Mouse (Mus musculus): Measurements from ENCODE around the gene Dtl. TPM values are rescaled to one million over a fixed set of nuclear protein-coding genes. Genes with fewer than 3 reads are reported as not detected.

Gene Dtl
- total and polyA plus RNA-seq, 3 experiments = 19.7 to 139 (median 65.2) TPM

GRCm38 (mm10) chr1:191499666-191500065 lies 75.7 kb downstream of the Dtl start:
- Histone ChIP-seq H3K4me1 (ENCODE audit: insufficient read depth, low read depth, low read length) (no peaks in the 10 kb centered on the region), H3K36me3 (replicated peaks) (no peaks in the 10 kb centered on the region), H3K9me3 (replicated peaks) (no peaks in the 10 kb centered on the region), H3K27me3 (ENCODE audit: insufficient read depth, low read length) (peaks cover 16% of the 10 kb centered on the region), H3K4me3 (ENCODE audit: low read depth, low read length) (no peak overlapping the region)
- ATAC-seq (ENCODE audit: extremely low read depth, insufficient number of reproducible peaks, low FRiP score, poor library complexity, severe bottlenecking) (no peak), DNase-seq (ENCODE audit: low spot score) (no peak)
- TF ChIP-seq GATA1 (IDR thresholded peaks at IDR 0.05; ENCODE audit: borderline replicate concordance, low read length) (no peak), POLR2AphosphoS5 (IDR thresholded peaks at IDR 0.05; ENCODE audit: insufficient replicate concordance, low read depth, low read length) (no peak), GATA2 (IDR thresholded peaks at IDR 0.05; ENCODE audit: borderline replicate concordance, low read depth, low read length) (no peak), CTCF (IDR thresholded peaks at IDR 0.05; ENCODE audit: low read depth, low read length) (no peak), TAL1 (conservative IDR thresholded peaks at IDR 0.05; ENCODE audit: low read depth, low read length) (no peak)

DNA sequence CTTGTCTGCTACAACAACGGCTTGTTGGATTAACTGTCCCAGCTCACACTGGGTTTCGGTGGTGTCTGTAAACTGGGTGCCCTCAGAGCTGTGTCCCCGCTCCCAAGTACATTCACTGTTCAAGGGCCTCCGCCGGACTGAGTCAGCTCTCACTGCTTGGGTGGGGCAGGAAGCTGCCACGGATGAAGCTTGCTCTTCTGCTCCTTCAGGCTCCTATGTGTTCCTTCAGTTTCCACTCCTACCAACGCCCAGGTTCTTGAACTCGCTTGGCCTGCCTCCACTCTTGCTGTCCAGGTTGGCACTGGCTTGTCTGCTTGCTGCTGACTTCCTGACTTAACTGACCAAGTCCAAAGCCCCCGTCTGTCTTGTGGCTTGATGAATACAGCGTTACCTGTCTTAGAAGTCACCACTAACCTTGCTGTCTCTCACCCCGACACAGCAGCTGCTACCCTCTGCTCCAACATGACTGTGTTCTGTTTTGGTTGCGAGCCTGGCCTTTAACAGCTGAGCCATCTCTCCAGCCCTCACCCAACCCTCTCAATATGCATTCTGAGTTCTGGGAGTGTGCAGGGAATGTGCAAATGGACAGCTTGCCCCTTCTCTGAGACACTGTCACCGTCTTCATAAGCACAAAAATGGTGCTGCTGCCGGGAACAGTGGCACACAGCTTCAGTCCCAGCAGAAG lies 76.9 kb downstream of the Dtl start:
- TF ChIP-seq GATA2 (IDR thresholded peaks at IDR 0.05; ENCODE audit: borderline replicate concordance, low read depth, low read length) (no peak), TAL1 (conservative IDR thresholded peaks at IDR 0.05; ENCODE audit: low read depth, low read length) (no peak), CTCF (IDR thresholded peaks at IDR 0.05; ENCODE audit: low read depth, low read length) (no peak), GATA1 (IDR thresholded peaks at IDR 0.05; ENCODE audit: borderline replicate concordance, low read length) (no peak), POLR2AphosphoS5 (IDR thresholded peaks at IDR 0.05; ENCODE audit: insufficient replicate concordance, low read depth, low read length) (no peak)
- no peaks in the 10 kb centered on the region for H3K36me3 ChIP-seq (replicated peaks)
- no peaks in the 10 kb centered on the region for H3K4me1 ChIP-seq (ENCODE audit: insufficient read depth, low read depth, low read length)
- H3K9me3 ChIP-seq (replicated peaks) = no peaks in the 10 kb centered on the region
- H3K27me3 ChIP-seq (ENCODE audit: insufficient read depth, low read length) = peaks cover 16% of the 10 kb centered on the region
- H3K4me3 ChIP-seq (ENCODE audit: low read depth, low read length) = no peak overlapping the region
- ATAC-seq (ENCODE audit: extremely low read depth, insufficient number of reproducible peaks, low FRiP score, poor library complexity, severe bottlenecking) (no peak), DNase-seq (ENCODE audit: low spot score) (no peak)

GRCm38 (mm10) chr1:191496676-191497075 lies 78.7 kb downstream of the Dtl start:
- TF ChIP-seq GATA2 (IDR thresholded peaks at IDR 0.05; ENCODE audit: borderline replicate concordance, low read depth, low read length) (no peak), GATA1 (IDR thresholded peaks at IDR 0.05; ENCODE audit: borderline replicate concordance, low read length) (no peak), TAL1 (conservative IDR thresholded peaks at IDR 0.05; ENCODE audit: low read depth, low read length) (no peak), CTCF (IDR thresholded peaks at IDR 0.05; ENCODE audit: low read depth, low read length) (no peak), POLR2AphosphoS5 (IDR thresholded peaks at IDR 0.05; ENCODE audit: insufficient replicate concordance, low read depth, low read length) (no peak)
- Histone ChIP-seq H3K9me3 (replicated peaks) (no peaks in the 10 kb centered on the region), H3K27me3 (ENCODE audit: insufficient read depth, low read length) (peaks cover 21% of the 10 kb centered on the region), H3K4me3 (ENCODE audit: low read depth, low read length) (no peak overlapping the region), H3K4me1 (ENCODE audit: insufficient read depth, low read depth, low read length) (no peaks in the 10 kb centered on the region), H3K36me3 (replicated peaks) (no peaks in the 10 kb centered on the region)
- ATAC-seq (ENCODE audit: extremely low read depth, insufficient number of reproducible peaks, low FRiP score, poor library complexity, severe bottlenecking) = no peak
- DNase-seq (ENCODE audit: low spot score) = no peak

DNA sequence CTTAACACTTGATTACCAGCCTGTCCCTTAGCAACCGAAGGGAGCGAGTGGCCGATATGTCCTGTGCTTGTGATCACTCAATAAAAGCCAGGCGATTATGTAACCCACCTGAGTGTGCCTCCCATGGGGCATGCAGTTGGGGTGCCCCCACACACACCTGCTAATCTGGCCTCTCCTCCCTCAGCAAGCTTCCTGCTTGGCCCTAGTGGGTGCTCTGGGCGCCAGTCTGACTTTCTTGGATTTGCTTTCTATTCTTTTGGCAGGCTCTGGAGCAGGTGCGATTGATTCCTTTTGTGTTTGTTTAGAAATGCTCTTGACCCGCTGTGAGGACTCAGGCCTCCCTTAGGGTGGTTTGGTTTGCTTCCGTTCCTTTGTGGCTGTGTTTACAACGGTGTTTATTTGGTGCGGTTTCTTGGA lies 80.3 kb downstream of the Dtl start:
- DNase-seq (ENCODE audit: low spot score) (no peak), ATAC-seq (ENCODE audit: extremely low read depth, insufficient number of reproducible peaks, low FRiP score, poor library complexity, severe bottlenecking) (no peak)
- Histone ChIP-seq H3K9me3 (replicated peaks) (no peaks in the 10 kb centered on the region), H3K4me3 (ENCODE audit: low read depth, low read length) (no peak overlapping the region), H3K36me3 (replicated peaks) (no peaks in the 10 kb centered on the region), H3K27me3 (ENCODE audit: insufficient read depth, low read length) (peaks cover 31% of the 10 kb centered on the region), H3K4me1 (ENCODE audit: insufficient read depth, low read depth, low read length) (no peaks in the 10 kb centered on the region)
- no peak for TF ChIP-seq GATA1 (IDR thresholded peaks at IDR 0.05; ENCODE audit: borderline replicate concordance, low read length)
- TF ChIP-seq GATA2 (IDR thresholded peaks at IDR 0.05; ENCODE audit: borderline replicate concordance, low read depth, low read length) = no peak
- TF ChIP-seq POLR2AphosphoS5 (IDR thresholded peaks at IDR 0.05; ENCODE audit: insufficient replicate concordance, low read depth, low read length) = no peak
- no peak for TF ChIP-seq CTCF (IDR thresholded peaks at IDR 0.05; ENCODE audit: low read depth, low read length)

- Histone ChIP-seq H3K4me3 (ENCODE audit: low read depth, low read length) (no peak overlapping the region), H3K9me3 (replicated peaks) (no peaks in the 10 kb centered on the region), H3K4me1 (ENCODE audit: insufficient read depth, low read depth, low read length) (no peaks in the 10 kb centered on the region), H3K27me3 (ENCODE audit: insufficient read depth, low read length) (peaks cover 34% of the 10 kb centered on the region), H3K36me3 (replicated peaks) (no peaks in the 10 kb centered on the region)
- TF ChIP-seq GATA2 (IDR thresholded peaks at IDR 0.05; ENCODE audit: borderline replicate concordance, low read depth, low read length) (no peak), GATA1 (IDR thresholded peaks at IDR 0.05; ENCODE audit: borderline replicate concordance, low read length) (no peak), POLR2AphosphoS5 (IDR thresholded peaks at IDR 0.05; ENCODE audit: insufficient replicate concordance, low read depth, low read length) (no peak), TAL1 (conservative IDR thresholded peaks at IDR 0.05; ENCODE audit: low read depth, low read length) (no peak), CTCF (IDR thresholded peaks at IDR 0.05; ENCODE audit: low read depth, low read length) (no peak)
- DNase-seq (ENCODE audit: low spot score) (no peak), ATAC-seq (ENCODE audit: extremely low read depth, insufficient number of reproducible peaks, low FRiP score, poor library complexity, severe bottlenecking) (no peak)
Observed at GRCm38 (mm10) chr1:191494303-191494655, 81.1 kb downstream of the Dtl start.

DNA sequence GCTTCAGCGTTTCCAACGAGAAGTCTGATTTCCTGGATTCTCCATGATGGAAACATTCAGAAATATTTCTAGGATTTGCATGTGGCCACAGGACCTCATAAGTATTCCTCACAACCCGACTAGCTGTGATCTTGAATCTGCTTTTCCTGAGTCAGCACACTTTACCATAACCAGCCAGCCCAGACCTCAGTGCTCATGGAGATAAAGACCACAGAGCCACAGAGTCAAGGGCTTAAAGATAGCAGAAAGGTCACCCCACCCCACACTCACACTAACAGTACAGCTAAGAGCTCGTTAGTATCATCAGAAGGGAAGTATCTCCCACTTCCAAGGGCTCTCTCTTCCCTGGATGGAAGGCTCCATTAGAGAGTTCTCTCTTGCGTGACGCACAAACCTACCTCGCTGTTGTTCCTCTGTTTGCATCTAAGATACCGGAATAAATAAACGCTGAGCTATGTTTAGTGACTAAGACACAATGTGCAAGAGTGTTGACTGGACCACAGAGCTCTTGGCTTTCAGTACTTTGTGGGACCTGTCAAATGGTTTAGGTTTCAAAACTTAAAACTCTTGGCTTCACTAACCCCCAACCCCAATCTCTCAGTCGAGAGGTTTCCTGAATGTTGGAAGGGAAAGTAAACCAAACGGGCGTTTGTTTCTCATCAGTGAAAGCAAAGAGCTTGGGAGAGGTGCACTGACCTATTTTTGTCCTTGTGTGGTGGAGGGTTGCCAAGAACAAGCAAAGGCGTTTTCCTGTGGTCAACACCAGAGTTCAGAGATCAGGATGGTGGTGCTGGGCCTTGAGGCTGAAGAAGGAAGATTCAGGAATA lies 81.7 kb downstream of the Dtl start:
- H3K36me3 ChIP-seq (replicated peaks) = no peaks in the 10 kb centered on the region
- no peak overlapping the region for H3K4me3 ChIP-seq (ENCODE audit: low read depth, low read length)
- ATAC-seq (ENCODE audit: extremely low read depth, insufficient number of reproducible peaks, low FRiP score, poor library complexity, severe bottlenecking) (no peak), DNase-seq (ENCODE audit: low spot score) (no peak)
- TF ChIP-seq POLR2AphosphoS5 (IDR thresholded peaks at IDR 0.05; ENCODE audit: insufficient replicate concordance, low read depth, low read length) (no peak), GATA2 (IDR thresholded peaks at IDR 0.05; ENCODE audit: borderline replicate concordance, low read depth, low read length) (no peak), GATA1 (IDR thresholded peaks at IDR 0.05; ENCODE audit: borderline replicate concordance, low read length) (no peak), CTCF (IDR thresholded peaks at IDR 0.05; ENCODE audit: low read depth, low read length) (no peak), TAL1 (conservative IDR thresholded peaks at IDR 0.05; ENCODE audit: low read depth, low read length) (no peak)
- peaks cover 35% of the 10 kb centered on the region for H3K27me3 ChIP-seq (ENCODE audit: insufficient read depth, low read length)
- no peaks in the 10 kb centered on the region for H3K9me3 ChIP-seq (replicated peaks)
- H3K4me1 ChIP-seq (ENCODE audit: insufficient read depth, low read depth, low read length) = no peaks in the 10 kb centered on the region
